Mouse (Mus musculus): ENCODE results near the gene Gm9936. TPM values are rescaled to one million over a fixed set of nuclear protein-coding genes. Genes with fewer than 3 reads are reported as not detected.
"Not testable (repeated sequence)": the region's sequence is repeated elsewhere in the genome, so short reads cannot be mapped to it uniquely, and the experiment has no call there.

The Gm9936 gene
- polyA plus RNA-seq, 1 experiment from 2014 or later = 0.61 TPM

GRCm38 (mm10) chr5:114875858-114876257 lies 17.4 kb upstream of the Gm9936 start:
- Histone ChIP-seq H3K4me1 (peaks cover 24% of the 10 kb centered on the region), H3K36me3 (replicated peaks) (no peaks in the 10 kb centered on the region), H3K4me2 (no peak overlapping the region), H3K27me3 (0 out of 2 replicates have a peak, but pooled peaks cover 4% of the 10 kb centered on the region), H3K9ac (no peak overlapping the region), H3K9me3 (no peaks in the 10 kb centered on the region), H3K4me3 (replicated peaks) (no peak overlapping the region), H3K27ac (peak overlapping the region; percentile 25; the same call in 1 of the 2 replicates)
- ATAC-seq (ENCODE audit: low FRiP score) = no peak
- 57% methylated on average over 6 of the region's 6 CpGs for WGBS

- Histone ChIP-seq H3K36me3 (replicated peaks) (no peaks in the 10 kb centered on the region), H3K4me2 (no peak overlapping the region), H3K27me3 (peaks cover 4% of the 10 kb centered on the region; the same call in 1 of the 2 replicates), H3K9me3 (peaks cover 8% of the 10 kb centered on the region), H3K27ac (no peak overlapping the region), H3K4me1 (no peaks in the 10 kb centered on the region), H3K9ac (no peak overlapping the region), H3K4me3 (replicated peaks) (no peak overlapping the region)
- 89% methylated on average over 12 of the region's 12 CpGs for WGBS
- ATAC-seq (ENCODE audit: low FRiP score) = no peak
Observed at GRCm38 (mm10) chr5:114865279-114865678, 6.8 kb upstream of the Gm9936 start.

GRCm38 (mm10) chr5:114864813-114865212 lies 6.3 kb upstream of the Gm9936 start:
- Histone ChIP-seq H3K4me1 (no peaks in the 10 kb centered on the region), H3K9me3 (peaks cover 8% of the 10 kb centered on the region), H3K4me2 (no peak overlapping the region), H3K4me3 (replicated peaks) (no peak overlapping the region), H3K27ac (no peak overlapping the region), H3K27me3 (peaks cover 7% of the 10 kb centered on the region; the same call in 1 of the 2 replicates), H3K36me3 (replicated peaks) (no peaks in the 10 kb centered on the region), H3K9ac (no peak overlapping the region)
- WGBS = 85% methylated on average over 7 of the region's 7 CpGs
- no peak for ATAC-seq (ENCODE audit: low FRiP score)

GRCm38 (mm10) chr5:114861730-114862129 lies 3.2 kb upstream of the Gm9936 start:
- H3K4me3 ChIP-seq (replicated peaks) = no peak overlapping the region
- H3K27ac ChIP-seq = no peak overlapping the region
- no peaks in the 10 kb centered on the region for H3K9me3 ChIP-seq
- 82% methylated on average over 6 of the region's 6 CpGs for WGBS
- peaks cover 20% of the 10 kb centered on the region for H3K27me3 ChIP-seq
- H3K36me3 ChIP-seq (replicated peaks) = no peaks in the 10 kb centered on the region
- no peak for ATAC-seq (ENCODE audit: low FRiP score)
- H3K9ac ChIP-seq = no peak overlapping the region
- H3K4me2 ChIP-seq = no peak overlapping the region
- peaks cover 5% of the 10 kb centered on the region; the same call in 1 of the 2 replicates for H3K4me1 ChIP-seq

GRCm38 (mm10) chr5:114859253-114859652 lies 771 bp upstream of the Gm9936 start:
- H3K27ac ChIP-seq = no peak overlapping the region
- H3K4me1 ChIP-seq = peaks cover 5% of the 10 kb centered on the region; the same call in 1 of the 2 replicates
- no peaks in the 10 kb centered on the region for H3K36me3 ChIP-seq (replicated peaks)
- peak overlapping the region; percentile 32 for H3K4me3 ChIP-seq (replicated peaks)
- H3K9ac ChIP-seq = peak overlapping the region; percentile 51
- H3K27me3 ChIP-seq = peaks cover 20% of the 10 kb centered on the region
- peak overlapping the region; percentile 60 for H3K4me2 ChIP-seq
- ATAC-seq (ENCODE audit: low FRiP score) = no peak
- H3K9me3 ChIP-seq = no peaks in the 10 kb centered on the region
- WGBS = 4% methylated on average over 18 of the region's 18 CpGs

GRCm38 (mm10) chr5:114853364-114853763 lies 5.1 kb downstream of the Gm9936 start, which contains the start of gene 4930519G04Rik:
4930519G04Rik (plus strand) TSS chr5:114853664.
- not testable (repeated sequence) for H3K4me1 ChIP-seq; H3K9ac ChIP-seq; H3K4me3 ChIP-seq (replicated peaks); H3K27me3 ChIP-seq; H3K9me3 ChIP-seq; H3K4me2 ChIP-seq; H3K36me3 ChIP-seq (replicated peaks); H3K27ac ChIP-seq; ATAC-seq (ENCODE audit: low FRiP score)
- WGBS = 80% methylated on average over 3 of the region's 5 CpGs

- no peak overlapping the region for H3K4me2 ChIP-seq
- H3K4me1 ChIP-seq = no peaks in the 10 kb centered on the region
- 86% methylated on average over 20 of the region's 20 CpGs for WGBS
- no peaks in the 10 kb centered on the region for H3K9me3 ChIP-seq
- H3K9ac ChIP-seq = no peak overlapping the region
- H3K36me3 ChIP-seq (replicated peaks) = no peaks in the 10 kb centered on the region
- no peak overlapping the region for H3K27ac ChIP-seq
- ATAC-seq (ENCODE audit: low FRiP score) = no peak
- H3K27me3 ChIP-seq = no peaks in the 10 kb centered on the region; the same call in 1 of the 2 replicates
- H3K4me3 ChIP-seq (replicated peaks) = no peak overlapping the region
Observed at GRCm38 (mm10) chr5:114851565-114852236, 6.8 kb downstream of the Gm9936 start.

GRCm38 (mm10) chr5:114844371-114844770 lies 14.1 kb downstream of the Gm9936 start:
- not testable (repeated sequence) for ATAC-seq (ENCODE audit: low FRiP score)
- 62% methylated on average over 2 of the region's 2 CpGs for WGBS

GRCm38 (mm10) chr5:114842674-114843073 lies 15.8 kb downstream of the Gm9936 start:
- Histone ChIP-seq H3K27me3 (no peaks in the 10 kb centered on the region), H3K4me2 (no peak overlapping the region), H3K27ac (no peak overlapping the region), H3K36me3 (replicated peaks) (no peaks in the 10 kb centered on the region), H3K4me3 (replicated peaks) (no peak overlapping the region), H3K9me3 (no peaks in the 10 kb centered on the region), H3K4me1 (peaks cover 5% of the 10 kb centered on the region), H3K9ac (no peak overlapping the region)
- ATAC-seq (ENCODE audit: low FRiP score) = no peak
- WGBS = 61% methylated on average over 5 of the region's 5 CpGs

More at GRCm38 (mm10) chr5:114844371-114844770, 14.1 kb downstream of the Gm9936 start:
- H3K9me3 ChIP-seq; H3K27ac ChIP-seq; H3K4me2 ChIP-seq; H3K4me3 ChIP-seq (replicated peaks); H3K36me3 ChIP-seq (replicated peaks); H3K4me1 ChIP-seq; H3K9ac ChIP-seq; H3K27me3 ChIP-seq: not testable (repeated sequence)

- not testable (repeated sequence) for ATAC-seq (ENCODE audit: low FRiP score); H3K9me3 ChIP-seq; H3K27ac ChIP-seq; H3K36me3 ChIP-seq (replicated peaks); H3K4me1 ChIP-seq; H3K9ac ChIP-seq; H3K4me2 ChIP-seq; H3K27me3 ChIP-seq; H3K4me3 ChIP-seq (replicated peaks)
- 62% methylated on average over 3 of the region's 3 CpGs for WGBS
Observed at GRCm38 (mm10) chr5:114842155-114842554, 16.3 kb downstream of the Gm9936 start.

GRCm38 (mm10) chr5:114840481-114840880 lies 18.0 kb downstream of the Gm9936 start:
- ATAC-seq (ENCODE audit: low FRiP score); H3K9me3 ChIP-seq; H3K4me2 ChIP-seq; H3K27ac ChIP-seq; H3K9ac ChIP-seq; H3K4me3 ChIP-seq (replicated peaks); H3K4me1 ChIP-seq; H3K36me3 ChIP-seq (replicated peaks); H3K27me3 ChIP-seq: not testable (repeated sequence)
- WGBS = 81% methylated on average over 5 of the region's 5 CpGs

GRCm38 (mm10) chr5:114836886-114837285 lies 21.6 kb downstream of the Gm9936 start:
- no peak overlapping the region for H3K9ac ChIP-seq
- WGBS = 76% methylated on average over 12 of the region's 12 CpGs
- no peaks in the 10 kb centered on the region for H3K27me3 ChIP-seq
- no peaks in the 10 kb centered on the region for H3K9me3 ChIP-seq
- no peaks in the 10 kb centered on the region for H3K36me3 ChIP-seq (replicated peaks)
- H3K27ac ChIP-seq = no peak overlapping the region
- H3K4me1 ChIP-seq = no peaks in the 10 kb centered on the region
- H3K4me3 ChIP-seq (replicated peaks) = no peak overlapping the region
- no peak for ATAC-seq (ENCODE audit: low FRiP score)
- H3K4me2 ChIP-seq = no peak overlapping the region

- no peak overlapping the region for H3K4me2 ChIP-seq
- H3K27ac ChIP-seq = no peak overlapping the region
- H3K4me3 ChIP-seq (replicated peaks) = no peak overlapping the region
- H3K36me3 ChIP-seq (replicated peaks) = no peaks in the 10 kb centered on the region
- 64% methylated on average over 3 of the region's 3 CpGs for WGBS
- no peaks in the 10 kb centered on the region for H3K27me3 ChIP-seq
- peaks cover 4% of the 10 kb centered on the region for H3K4me1 ChIP-seq
- no peaks in the 10 kb centered on the region for H3K9me3 ChIP-seq
- ATAC-seq (ENCODE audit: low FRiP score) = no peak
- H3K9ac ChIP-seq = no peak overlapping the region
Observed at GRCm38 (mm10) chr5:114829740-114830139, 28.7 kb downstream of the Gm9936 start.

Data from forebrain, embryonic 12.5 days (tissue).